Mouse (Mus musculus): ENCODE data around the gene Ddx23.

The Ddx23 gene

DNA sequence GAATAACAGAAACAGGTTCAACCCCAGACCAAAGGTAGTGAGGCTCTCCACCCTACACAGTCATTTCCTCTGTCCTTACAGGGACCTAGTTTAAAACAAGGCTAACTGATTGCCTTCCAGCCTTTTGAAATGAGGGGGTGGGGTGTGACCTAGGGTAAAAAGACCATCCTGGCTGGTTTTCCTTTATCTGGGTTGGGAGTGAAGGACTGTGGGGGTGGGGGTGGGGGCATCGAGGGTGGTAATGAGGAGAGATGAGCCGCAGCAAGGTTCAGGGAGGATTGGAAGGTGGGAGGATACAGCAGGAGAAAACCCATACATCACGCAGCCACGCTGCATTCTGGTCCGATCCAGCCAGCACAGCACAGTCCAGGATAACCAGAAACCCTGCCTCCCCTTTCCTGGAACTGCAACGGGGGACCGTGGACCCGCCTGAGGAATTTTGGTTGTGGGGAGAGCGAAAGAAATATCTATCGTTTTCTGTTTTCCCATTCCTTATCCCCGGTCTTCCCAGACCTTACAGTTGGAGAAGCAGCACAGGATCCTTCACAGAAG is 12.4 kb upstream of the Ddx23 start:
- no peak for DNase-seq (ENCODE audit: low spot score in 2 of 2)

DNA sequence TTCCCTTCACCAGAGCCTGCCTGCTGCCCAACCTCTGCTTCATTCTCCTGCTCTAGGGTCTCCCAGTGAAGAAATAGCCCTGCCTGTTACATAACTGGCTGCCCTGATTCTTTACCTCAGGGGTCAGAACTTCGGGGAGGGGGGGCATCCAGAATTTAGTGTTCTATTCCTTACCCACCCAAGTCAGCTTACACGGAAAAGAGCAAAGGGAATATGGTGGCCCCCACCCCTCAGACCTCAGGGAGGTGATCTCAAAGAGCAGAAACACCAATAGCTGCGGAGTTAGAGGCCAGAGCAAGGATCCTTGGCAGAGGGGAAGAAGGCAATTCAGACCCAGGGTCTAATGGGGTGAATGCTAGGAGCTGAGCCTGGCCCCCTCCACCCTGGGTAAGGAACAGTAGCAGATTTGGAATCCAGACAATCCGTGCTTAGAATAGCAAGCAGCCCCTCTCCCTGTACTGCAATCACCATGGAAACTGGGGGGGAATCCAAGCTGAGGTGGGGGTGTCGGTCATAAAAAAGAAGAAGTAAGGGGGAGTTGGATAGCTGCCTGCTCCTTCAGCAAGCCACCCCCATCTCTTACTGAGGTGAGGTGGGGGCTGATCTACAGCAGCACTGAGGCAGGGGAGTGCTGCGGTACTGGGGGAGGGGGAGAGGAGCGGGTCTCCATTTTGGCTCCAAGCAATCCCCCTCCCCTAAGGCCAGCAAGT is 11.7 kb upstream of the Ddx23 start:
- no peak for DNase-seq (ENCODE audit: low spot score in 2 of 2)

DNA sequence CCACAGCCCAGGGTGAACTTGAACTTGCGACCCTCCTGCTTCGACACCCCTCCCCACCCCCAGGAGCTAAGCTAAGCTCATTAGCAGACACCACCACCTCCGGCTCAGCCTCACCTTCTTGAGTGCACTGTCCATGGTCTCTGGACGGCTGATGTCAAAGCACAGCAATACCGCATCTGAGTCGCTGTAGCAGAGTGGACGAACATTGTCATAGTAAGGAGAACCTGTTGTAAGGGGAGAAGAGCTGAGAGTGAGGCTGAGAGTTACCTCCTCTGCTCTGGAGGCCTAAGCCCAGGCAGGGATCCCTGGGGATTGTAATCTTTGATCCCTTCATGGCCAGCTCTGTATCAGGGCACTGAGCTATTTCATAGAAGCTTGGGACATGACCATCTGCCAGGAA is 11.0 kb upstream of the Ddx23 start:
- DNase-seq (ENCODE audit: low spot score in 2 of 2) = no peak

DNA sequence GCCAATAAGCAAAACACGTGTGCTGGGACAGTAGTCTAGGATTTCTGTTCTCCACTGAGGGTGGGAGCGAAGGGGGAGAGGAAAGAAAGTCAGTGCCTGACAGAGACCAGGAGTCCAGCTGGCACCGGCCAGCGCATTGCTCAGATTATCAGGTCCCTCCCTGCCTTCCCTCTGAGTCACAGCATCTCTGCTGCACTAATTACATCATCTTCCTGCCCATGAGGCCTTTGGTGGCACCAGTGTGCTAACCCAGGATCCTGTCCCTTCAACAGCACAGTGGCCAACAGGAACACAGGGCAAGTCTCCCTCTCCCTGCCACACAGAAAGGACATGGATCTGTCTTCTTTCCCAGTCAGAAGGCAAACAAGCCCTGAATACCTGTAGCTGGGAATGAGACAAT is 9.9 kb upstream of the Ddx23 start:
- no peak for DNase-seq (ENCODE audit: low spot score in 2 of 2)

DNA sequence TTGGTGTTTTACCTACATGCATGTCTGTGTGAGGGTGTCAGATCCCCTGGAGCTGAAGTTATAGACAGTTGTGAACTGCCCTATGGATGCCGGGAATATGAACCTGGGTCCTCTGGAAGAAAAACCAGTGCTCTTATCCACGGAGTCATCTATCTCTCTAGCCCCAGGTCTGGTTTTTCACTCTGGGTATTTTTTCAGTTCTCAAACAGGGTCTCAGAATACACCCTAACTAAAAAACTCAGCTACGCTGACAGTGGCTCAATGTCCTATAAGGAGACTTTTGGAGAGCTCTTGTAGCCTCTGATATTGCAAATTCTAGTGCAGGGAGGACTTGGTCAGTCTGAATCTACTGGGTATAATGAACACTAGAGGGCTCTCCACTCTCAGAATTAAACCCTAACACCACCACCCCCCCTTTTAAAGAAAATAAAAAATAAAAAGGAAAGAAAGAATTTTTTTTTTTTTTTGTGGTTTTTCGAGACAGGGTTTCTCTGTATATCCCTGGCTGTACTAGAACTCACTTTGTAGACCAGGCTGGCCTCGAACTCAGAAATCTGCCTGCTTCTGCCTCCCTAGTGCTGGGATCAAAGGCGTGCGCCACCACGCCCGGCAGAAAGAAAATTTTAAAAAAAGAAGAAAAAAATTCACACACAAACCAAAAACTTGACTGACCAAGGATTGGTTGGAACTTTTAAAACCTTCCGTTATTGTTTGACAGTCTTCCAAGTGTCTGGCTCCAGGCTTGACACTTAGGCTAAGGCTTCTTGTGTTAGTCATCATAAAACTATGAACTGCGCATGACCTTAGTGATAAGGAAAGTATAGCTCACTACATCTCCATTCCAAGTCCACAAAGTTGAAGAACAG is 1.6 kb upstream of the Ddx23 start:
- no peak for DNase-seq (ENCODE audit: low spot score in 2 of 2)

DNA sequence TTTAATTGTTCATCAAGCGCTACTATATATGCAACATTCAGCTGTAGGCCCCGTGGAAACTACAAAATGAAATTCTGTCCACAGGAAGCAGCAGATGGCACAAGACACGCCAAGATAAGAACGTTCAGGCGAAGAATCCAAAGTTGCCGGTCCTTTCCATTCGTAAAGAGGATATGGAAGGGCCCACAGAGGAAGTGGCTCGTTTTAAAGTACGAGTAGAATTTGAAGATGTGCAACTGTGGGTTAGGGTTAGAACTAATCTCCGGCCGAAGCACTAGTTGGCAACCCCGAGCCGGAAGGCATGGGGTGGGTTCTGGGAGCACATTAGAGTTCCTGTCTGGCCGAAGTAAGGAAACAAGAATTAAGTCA is 512 bp downstream of the Ddx23 start:
- peak in 1 of 2 experiments; percentile 27 for DNase-seq (ENCODE audit: low spot score in 2 of 2)

DNA sequence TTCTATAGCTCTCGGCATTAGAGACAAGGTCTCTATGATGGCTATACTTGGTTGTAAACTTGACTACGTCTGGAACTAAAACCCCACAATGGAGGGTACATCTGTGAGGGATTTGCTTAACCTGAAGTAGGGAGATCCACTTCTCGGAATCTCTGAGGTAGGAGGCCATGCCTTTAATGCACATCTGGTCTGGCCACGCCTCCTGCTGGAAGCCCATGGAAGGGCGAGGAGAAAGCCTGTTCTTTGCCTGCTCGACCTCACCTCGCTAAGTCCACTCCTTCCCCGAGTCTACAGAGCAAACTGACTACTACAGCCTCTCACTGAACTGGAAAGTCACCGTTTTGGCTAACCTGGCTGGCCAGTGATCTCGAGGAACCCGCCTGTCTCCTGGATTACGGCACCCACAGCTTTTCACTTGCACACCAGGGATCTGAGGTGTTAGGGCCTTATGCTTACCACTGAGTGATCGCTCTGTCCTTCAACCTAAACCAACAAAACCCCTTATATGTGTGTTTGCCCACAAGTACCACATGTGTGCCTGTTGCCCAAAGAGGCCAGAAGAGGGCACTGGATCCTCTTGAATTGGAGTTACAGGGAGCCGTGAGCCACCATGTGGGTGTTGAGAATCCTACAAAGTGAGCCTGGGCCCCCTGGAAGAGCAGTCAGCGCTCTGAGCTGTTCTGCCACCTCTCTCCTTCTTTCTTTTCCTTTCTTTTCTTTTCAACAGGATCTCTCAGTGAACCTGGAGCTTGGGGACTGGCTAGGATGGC is 5.5 kb downstream of the Ddx23 start:
- no peak for DNase-seq (ENCODE audit: low spot score in 2 of 2)

DNA sequence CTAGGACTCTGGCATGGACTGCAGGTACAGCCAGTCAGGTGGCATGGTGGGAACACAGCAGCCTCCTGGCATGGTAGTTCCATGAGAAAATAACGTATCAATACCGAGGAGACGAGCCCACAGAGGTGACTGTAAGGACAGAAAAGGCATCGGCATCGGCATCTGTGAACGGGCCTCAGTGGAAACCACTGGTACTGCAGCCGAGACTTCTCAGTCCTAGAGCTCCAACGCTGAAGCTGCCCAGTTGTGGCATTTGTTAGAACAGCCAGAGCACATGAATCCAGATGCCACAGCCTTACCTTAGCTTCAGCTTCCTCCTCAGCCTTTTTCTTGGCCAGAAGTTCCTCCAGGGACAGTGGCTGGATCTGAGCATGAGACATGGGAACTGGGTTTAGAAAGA is 10.5 kb downstream of the Ddx23 start:
- DNase-seq (ENCODE audit: low spot score in 2 of 2) = no peak

DNA sequence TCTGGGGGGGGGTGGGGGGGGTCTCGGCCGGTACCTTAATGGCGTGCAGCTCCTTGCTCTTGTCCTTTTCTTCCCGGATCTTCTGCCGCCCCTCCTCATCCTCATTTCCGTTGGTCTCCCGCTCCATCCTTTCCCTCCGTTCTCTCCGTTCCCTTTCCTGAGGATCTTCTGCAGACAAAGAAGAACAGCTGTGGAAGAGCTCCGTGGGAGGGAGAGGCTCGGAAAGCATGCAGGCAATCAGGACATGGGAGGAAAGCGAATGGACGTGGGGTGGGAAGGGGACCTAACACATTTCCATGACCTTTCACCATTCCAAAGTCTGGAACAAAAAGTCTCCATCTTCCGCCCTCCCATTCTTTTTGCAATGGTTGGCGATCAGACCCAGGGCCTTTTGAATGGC is 11.3 kb downstream of the Ddx23 start:
- DNase-seq (ENCODE audit: low spot score in 2 of 2) = no peak

DNA sequence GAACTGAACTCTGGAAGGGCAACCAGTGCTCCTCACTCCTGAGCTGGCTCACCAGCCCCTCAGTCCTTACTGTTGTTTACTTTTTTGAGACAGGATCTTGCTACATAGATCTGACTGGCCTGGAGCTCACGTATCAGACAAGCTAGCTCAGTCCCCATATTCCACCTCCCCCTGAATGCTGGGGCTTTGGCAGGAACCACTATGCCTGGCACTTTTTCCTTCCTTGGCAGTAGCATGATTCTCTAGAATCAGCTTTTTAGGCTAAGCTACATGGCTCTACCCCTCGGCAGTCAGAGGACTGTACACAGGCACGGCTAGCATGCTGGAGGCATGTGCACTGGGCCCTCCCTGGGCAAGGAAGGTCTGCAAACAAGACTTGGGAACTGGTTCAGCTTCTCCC is 14.6 kb downstream of the Ddx23 start:
- no peak for DNase-seq (ENCODE audit: low spot score in 2 of 2)

DNA sequence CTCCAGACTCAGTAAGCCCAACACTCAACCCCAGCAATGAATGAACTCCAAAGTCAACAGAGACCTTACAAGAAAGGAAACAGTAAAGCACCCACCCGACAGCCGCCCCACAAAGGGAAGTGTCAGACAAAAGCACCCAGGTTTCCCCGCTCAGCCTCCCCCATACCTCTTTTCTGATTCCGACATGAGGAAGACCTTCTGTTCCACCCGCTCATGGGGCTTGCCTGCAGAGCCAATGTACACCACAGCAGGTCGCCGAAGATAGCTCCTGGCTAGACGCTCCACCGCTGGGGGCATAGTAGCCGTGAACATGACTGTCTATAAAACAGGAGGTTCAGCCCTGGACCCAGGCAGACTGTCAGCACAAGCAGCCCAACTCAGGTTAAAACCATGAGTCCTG is 15.4 kb downstream of the Ddx23 start:
- no peak for DNase-seq (ENCODE audit: low spot score in 2 of 2)

DNA sequence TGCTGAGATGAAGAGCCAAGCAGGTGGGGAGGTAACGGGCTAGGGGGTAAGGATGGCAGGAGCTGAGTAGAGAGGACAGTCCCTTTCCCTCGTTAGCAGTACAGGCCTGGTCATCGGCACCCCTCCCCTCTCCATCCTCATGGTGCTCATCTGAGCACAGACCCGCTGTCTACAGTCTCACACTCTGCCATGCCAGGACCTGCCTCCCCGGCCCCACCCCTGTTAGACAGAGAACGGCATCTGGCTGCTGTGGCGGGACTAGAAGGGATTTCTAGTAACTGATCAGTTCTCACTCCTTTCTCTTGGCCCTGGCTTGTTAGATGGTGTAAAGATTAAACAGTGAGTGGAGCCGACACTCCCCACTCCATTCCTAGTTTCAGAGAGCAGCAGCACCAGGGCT is 16.0 kb downstream of the Ddx23 start:
- DNase-seq (ENCODE audit: low spot score in 2 of 2) = no peak

DNA sequence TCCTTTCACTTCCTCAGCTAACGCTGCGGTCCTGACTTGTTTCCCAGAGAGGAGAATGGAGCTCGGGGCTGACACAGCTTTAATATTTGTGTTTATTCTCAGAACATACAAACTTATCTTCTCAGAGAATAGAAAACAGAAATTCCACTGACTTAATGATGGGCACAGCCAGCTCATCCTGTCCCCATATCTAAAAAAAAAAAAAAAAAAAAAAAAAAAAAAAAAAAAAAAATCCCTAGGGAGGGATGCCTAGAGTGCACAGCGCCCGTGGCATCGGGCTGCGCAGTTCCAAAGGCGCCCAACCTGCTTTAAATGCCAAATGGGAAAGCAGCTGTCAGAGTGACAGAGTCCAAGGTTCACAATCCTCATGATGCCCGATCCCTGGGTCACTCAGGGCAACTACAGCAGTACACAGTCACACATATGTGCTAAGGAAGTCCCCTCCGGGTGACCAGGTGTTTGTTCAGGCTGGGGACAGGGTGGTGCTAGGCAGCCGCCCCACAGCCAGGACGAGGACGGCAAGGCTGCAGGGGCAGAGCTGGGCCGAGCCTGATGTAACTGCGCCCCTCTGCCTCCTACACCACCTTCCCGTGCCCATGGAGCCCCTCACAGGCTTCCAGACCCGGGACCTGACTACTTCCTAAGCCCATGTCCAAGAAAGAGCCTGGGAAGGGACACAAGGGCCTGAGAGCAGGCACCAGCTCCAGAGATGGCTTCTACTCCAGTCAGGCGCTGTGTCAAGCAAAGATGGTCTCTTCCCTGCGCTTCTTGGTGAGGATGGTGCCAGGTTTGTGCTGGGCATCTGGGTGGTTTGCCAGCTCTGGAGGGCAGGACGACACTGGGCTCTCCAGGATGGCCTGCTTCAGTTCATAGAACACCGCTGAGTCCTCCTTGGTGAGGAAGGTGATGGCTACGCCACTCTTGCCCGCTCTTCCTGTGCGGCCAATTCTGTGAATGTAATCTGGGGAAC is 17.4 kb downstream of the Ddx23 start:
- DNase-seq (ENCODE audit: low spot score in 2 of 2) = no peak

DNA sequence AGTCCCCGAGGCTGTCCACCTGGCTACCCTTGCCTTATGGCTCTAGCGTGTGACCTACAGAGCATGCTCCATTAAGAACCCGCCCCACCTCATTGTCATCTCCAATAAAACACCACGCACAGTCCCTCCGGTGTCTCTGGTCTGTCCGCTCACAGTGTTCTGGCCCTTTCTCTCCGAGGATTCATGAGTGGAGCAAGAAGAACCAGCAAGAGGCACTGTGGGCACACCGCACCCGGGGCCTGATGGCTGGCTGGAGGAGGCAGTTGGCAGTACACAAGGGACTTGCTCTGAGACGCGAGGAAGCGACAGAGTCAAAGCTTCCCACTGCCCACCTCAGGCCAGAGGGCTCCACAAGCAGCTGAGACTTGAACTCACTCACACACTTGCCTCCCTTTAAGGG is 18.3 kb downstream of the Ddx23 start:
- DNase-seq (ENCODE audit: low spot score in 2 of 2) = no peak

DNA sequence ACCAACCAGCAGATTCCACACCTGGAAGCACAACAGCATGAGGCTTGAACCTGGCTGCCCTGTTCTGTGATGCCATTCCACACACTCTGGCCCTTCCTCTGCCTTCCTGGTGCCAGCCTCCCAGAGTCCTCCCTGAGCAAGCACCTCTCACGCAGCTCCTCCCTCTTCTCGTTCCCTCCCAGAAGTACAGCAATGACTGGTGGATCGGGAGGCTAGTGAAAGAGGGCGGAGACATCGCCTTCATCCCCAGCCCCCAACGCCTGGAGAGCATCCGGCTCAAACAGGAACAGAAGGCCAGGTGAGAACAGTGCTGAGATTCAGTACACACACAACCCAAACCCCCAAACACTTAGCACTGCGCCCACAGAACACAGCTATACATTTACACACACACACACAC is 22.5 kb downstream of the Ddx23 start:
- DNase-seq (ENCODE audit: low spot score in 2 of 2) = no peak

DNA sequence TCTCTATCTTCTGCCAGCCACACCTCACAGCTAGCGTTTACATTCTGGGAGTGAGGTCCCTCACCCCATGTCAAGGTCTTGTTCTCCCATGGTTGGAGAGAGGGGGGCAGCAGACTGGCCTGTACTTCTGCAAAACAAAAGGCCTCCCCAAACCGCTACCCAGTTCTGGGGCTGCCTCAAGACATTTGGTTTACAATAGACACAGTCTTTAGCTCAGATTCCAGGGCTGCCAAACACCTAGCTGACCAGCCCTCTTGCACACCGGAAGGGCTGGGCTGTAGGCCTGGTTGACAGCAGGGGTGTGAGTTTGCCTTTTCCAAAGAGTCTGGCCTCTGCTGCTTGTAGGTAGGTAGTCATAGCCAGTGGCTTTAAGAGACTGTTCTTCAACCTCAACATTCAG is 25.5 kb downstream of the Ddx23 start:
- no peak for DNase-seq (ENCODE audit: low spot score in 2 of 2)

DNA sequence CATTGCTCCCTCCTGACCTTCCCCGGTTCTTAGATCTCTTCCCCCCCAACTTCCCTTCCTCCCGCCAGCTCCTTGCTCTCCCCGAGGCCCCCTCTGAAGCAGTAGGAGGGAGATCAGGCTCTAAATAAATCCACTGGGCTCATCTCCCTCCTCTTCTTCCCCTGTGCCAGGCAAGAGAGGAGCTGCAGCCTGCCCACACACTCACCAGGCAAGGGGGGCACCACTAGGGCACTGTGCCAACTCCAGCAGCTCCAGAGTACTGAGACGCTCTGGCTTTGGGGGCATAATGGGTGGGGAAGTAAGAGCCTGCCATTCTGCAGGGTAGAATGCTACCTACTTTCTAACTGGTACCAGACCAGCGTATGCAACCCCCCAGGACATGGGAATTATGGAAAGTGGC is 26.2 kb downstream of the Ddx23 start:
- DNase-seq (ENCODE audit: low spot score in 2 of 2) = no peak

DNA sequence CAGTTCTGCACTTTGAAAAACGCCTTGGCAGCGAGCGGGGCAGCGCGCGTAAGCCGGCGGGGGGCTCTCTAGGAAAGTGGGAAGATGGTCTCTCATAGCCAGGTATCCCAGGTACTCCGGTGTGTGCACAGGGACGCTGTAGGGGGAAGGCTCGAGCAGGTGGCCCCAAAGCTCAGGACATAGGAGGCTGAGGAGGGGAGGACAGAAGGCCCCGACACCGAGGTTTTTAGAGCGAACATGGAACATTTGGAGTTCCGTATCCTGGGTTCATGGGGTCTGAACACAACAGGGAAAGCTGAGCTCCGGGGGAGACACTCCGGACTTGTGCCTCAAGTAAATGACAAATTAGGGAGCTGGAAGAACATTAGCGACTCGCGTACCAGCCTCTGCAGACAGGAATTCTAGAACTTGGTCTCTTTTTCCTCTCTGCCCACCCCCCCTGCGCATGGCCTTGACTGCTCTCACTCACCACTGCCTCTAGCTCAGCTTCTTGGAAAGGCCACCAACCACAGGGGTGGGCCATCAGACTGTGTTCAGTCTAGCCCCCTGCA is 27.3 kb downstream of the Ddx23 start:
- DNase-seq (ENCODE audit: low spot score in 2 of 2) = no peak

DNA sequence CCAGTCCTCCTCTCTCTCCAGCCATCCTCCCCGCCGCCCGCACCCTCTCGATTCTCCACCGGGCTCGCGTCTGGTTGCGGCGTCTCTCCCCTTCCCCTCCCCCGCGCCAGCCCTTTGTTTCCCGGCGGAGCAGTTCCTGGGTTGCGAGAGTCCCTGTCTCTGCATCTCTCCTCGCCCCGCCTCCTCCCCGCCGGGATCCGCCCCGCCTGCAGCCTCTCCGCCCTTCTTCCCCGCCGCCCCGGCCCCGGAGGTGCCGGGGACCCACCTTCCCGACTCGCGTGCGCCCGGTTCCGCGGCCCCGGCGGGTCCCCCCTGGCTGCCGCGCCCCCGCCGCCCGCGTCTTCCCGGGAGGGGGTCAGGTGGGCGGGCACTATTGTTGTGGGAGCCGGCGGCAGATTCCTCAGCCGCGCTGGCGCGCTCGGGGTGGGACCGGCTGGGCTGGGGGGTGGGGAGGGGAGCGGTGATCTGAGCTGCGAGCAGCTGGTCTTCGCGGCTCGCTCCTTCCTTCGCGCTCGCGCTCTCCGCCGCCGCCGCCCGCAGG is 28.1 kb downstream of the Ddx23 start:
- peak; percentile 37 to 76 for DNase-seq (ENCODE audit: low spot score in 2 of 2)

DNA sequence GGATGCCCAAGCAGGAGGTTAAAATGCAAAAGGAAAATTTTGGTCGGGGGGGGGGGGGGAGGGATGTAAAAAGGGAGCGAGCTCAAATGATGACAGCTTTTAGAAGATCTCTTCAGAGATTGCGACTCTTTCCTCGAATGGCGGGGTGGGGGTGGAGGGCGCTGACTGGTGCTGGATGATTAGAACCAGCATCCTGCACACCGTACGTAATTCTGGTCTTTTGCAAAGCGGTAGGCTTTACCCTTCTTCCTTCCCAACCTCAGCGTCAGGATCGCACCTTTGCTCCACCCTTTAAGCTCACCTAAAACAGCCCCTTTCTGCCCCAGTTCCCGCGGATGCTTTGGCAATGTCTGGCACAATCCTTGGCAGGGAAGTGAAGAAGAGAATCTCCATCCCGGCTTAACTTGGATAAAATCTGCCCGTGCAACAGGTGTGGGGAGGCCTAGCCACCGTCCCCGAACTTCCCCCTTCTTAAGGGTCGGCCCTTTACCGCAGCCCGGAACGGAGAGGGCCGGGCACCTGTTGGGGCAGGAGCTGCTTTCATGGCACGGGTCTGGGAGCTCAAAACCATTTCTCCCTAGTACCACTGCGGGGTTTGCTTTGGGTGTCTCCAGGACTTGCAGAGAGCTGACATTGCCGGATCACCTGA is 28.7 kb downstream of the Ddx23 start:
- DNase-seq (ENCODE audit: low spot score in 2 of 2) = no peak

Data from spleen, postnatal 4 days (tissue).